Comparison of ENCODE assay signal across 1 mouse cellular context in genomic region chr19:47650366-47651159, GRCm38 (mm10).
A peak's percentile ranks its signal among the peaks of the same experiment; 100 is the strongest.
TF ChIP-seq lines count a peak whose summit lies in the region.

No protein-coding gene starts in this region.

TF ChIP-seq in CH12.LX, 34 proteins besides CTCF, POLR2A, EP300 and RAD21 (continued from another document):
- no peak for TF ChIP-seq ZKSCAN1 (IDR thresholded peaks at IDR 0.05; ENCODE audit: borderline replicate concordance, low read depth, low read length)
- TF ChIP-seq ZNF384 (IDR thresholded peaks at IDR 0.05; ENCODE audit: low read depth, low read length), result no peak
- TF ChIP-seq SIN3A (IDR thresholded peaks at IDR 0.05; ENCODE audit: low read length), result peak; percentile 24; the same call in 1 of the 2 replicates
- TF ChIP-seq NELFE (IDR thresholded peaks at IDR 0.05; ENCODE audit: low read depth, low read length), result no peak
- peak; percentile 52; the same call in 1 of the 2 replicates for TF ChIP-seq MXI1 (IDR thresholded peaks at IDR 0.05; ENCODE audit: low read depth, low read length)
- no peak for TF ChIP-seq E2F4 (IDR thresholded peaks at IDR 0.05; ENCODE audit: insufficient replicate concordance, low read depth, low read length)
- no peak for TF ChIP-seq MEF2A (IDR thresholded peaks at IDR 0.05; ENCODE audit: borderline replicate concordance, low read depth, low read length)
- 0 out of 2 replicates have a peak, but pooled peaks have one; percentile 6 for TF ChIP-seq NRF1 (IDR thresholded peaks at IDR 0.05; ENCODE audit: low read depth, low read length)
